Mouse (Mus musculus) ES-E14 (cell line): ENCODE data around the gene 4933430I17Rik.

ENCODE experiments used
- CHD2 ChIP-seq: IDR thresholded peaks from 2 replicates; pipeline ENCODE4 v1.6.1; 2014; ENCODE audit warnings: mild to moderate bottlenecking, low read depth, low read length, inconsistent platforms
- MAFK ChIP-seq: IDR thresholded peaks from 2 replicates; pipeline ENCODE4 v1.6.1; 2014; ENCODE audit warnings: mild to moderate bottlenecking, low read depth, low read length, inconsistent platforms; ENCODE audit not compliant: insufficient read depth
- ZC3H11A ChIP-seq: IDR thresholded peaks from 2 replicates; pipeline ENCODE4 v1.6.1; 2012; ENCODE audit warnings: low read depth, mild to moderate bottlenecking, inconsistent platforms, low read length, borderline replicate concordance
- ZNF384 ChIP-seq: IDR thresholded peaks from 2 replicates; pipeline ENCODE4 v1.6.1; 2012; ENCODE audit warnings: low read depth, low read length, inconsistent platforms

- TF ChIP-seq CHD2 (peak; percentile 88), MAFK (no peak; the same call in 1 of the 2 replicates), ZNF384 (no peak), ZC3H11A (no peak)
These were observed at the start of gene 4933430I17Rik, which contains the start of gene Pole3 for GRCm38 (mm10) chr4:62524651-62525488.
